Mouse (Mus musculus) cerebellum, postnatal 25 days (tissue): ENCODE data around the gene Slc35a3.
A peak's percentile ranks its signal among the peaks of the same experiment; 100 is the strongest.
"Not testable (repeated sequence)": the region's sequence is repeated elsewhere in the genome, so short reads cannot be mapped to it uniquely, and the experiment has no call there.

Experiments used
- DNase-seq, 2 experiments: peaks; one replicate each; pipeline ENCODE4 v3.0.0; 2021; ENCODE audit warnings: mixed read lengths in 2 of 2

The Slc35a3 gene

GRCm38 (mm10) chr3:116712436-116712881, at the start of gene Slc35a3:
TSS of gene Slc35a3 (minus strand) at chr3:116712831.
- DNase-seq: peak in 1 of 2 experiments; percentile 57

GRCm38 (mm10) chr3:116752818-116753217, 40.2 kb upstream of the Slc35a3 start:
- no peak for DNase-seq

GRCm38 (mm10) chr3:116751191-116751860, 38.7 kb upstream of the Slc35a3 start:
- DNase-seq: peak; percentile 38 to 70

- DNase-seq: peak in 1 of 2 experiments; percentile 38
Measured at GRCm38 (mm10) chr3:116748391-116749170, 36.0 kb upstream of the Slc35a3 start.

GRCm38 (mm10) chr3:116747648-116748047, 35.0 kb upstream of the Slc35a3 start:
- not testable (repeated sequence) for DNase-seq

- DNase-seq: no peak
Measured at GRCm38 (mm10) chr3:116740963-116741362, 28.3 kb upstream of the Slc35a3 start.

- DNase-seq: no peak
Measured at GRCm38 (mm10) chr3:116740106-116740505, 27.5 kb upstream of the Slc35a3 start.

- no peak for DNase-seq
Measured at GRCm38 (mm10) chr3:116737326-116737731, 24.7 kb upstream of the Slc35a3 start.

- DNase-seq: no peak
Measured at GRCm38 (mm10) chr3:116729483-116730174, 17.0 kb upstream of the Slc35a3 start.

- no peak for DNase-seq
Measured at GRCm38 (mm10) chr3:116726807-116727206, 14.2 kb upstream of the Slc35a3 start.

- DNase-seq: no peak
Measured at GRCm38 (mm10) chr3:116723496-116724481, 11.2 kb upstream of the Slc35a3 start.

- no peak for DNase-seq
Measured at GRCm38 (mm10) chr3:116722980-116723379, 10.3 kb upstream of the Slc35a3 start.

- no peak for DNase-seq
Measured at GRCm38 (mm10) chr3:116718951-116719350, 6.3 kb upstream of the Slc35a3 start.

- no peak for DNase-seq
Measured at GRCm38 (mm10) chr3:116713031-116713430, 400 bp upstream of the Slc35a3 start.

GRCm38 (mm10) chr3:116711624-116712435, 801 bp downstream of the Slc35a3 start:
- DNase-seq: peak; percentile 89 to 90

GRCm38 (mm10) chr3:116710941-116711340, 1.7 kb downstream of the Slc35a3 start:
- no peak for DNase-seq

GRCm38 (mm10) chr3:116705637-116706204, 6.9 kb downstream of the Slc35a3 start:
- no peak for DNase-seq

GRCm38 (mm10) chr3:116703835-116704234, 8.8 kb downstream of the Slc35a3 start:
- DNase-seq: no peak

- DNase-seq: no peak
Measured at GRCm38 (mm10) chr3:116702647-116703272, 9.9 kb downstream of the Slc35a3 start.

GRCm38 (mm10) chr3:116701601-116702000, 11.0 kb downstream of the Slc35a3 start:
- no peak for DNase-seq
